Mouse (Mus musculus) forebrain, postnatal 0 days (tissue): ENCODE results near the gene 1190007I07Rik. TPM values are rescaled to one million over a fixed set of nuclear protein-coding genes. Genes with fewer than 3 reads are reported as not detected.
"Not testable (repeated sequence)": the region's sequence is repeated elsewhere in the genome, so short reads cannot be mapped to it uniquely, and the experiment has no call there.

Experiments
- ATAC-seq: fragments of 200-750 bp; cut with Nextera tagmentation; 2 replicates; pipeline ENCODE4 v1.8.0; 2017; ENCODE audit warnings: mild to moderate bottlenecking, moderate library complexity
- DNase-seq: peaks from one replicate; pipeline ENCODE4 v3.0.0-alpha.2; 2015
- H3K27ac ChIP-seq: fragments of 300-500 bp; sonication (generic); 2 replicates; pipeline ENCODE4 v1.5.1; 2014; ENCODE audit warnings: low read depth, mild to moderate bottlenecking, antibody characterized with exemption, low read length, moderate library complexity, mixed read lengths
- H3K27me3 ChIP-seq: fragments of 300-500 bp; sonication (generic); 2 replicates; pipeline ENCODE4 v1.6.1; 2014; ENCODE audit warnings: mild to moderate bottlenecking, low read length, mixed read lengths; ENCODE audit not compliant: insufficient read depth
- H3K36me3 ChIP-seq: fragments of 300-500 bp; sonication (generic); 2 replicates; pipeline ENCODE4 v1.6.1; 2014; ENCODE audit warnings: mild to moderate bottlenecking, moderate library complexity; ENCODE audit not compliant: insufficient read depth
- H3K4me1 ChIP-seq: fragments of 300-500 bp; sonication (generic); 2 replicates; pipeline ENCODE4 v1.6.1; 2014; ENCODE audit warnings: antibody characterized with exemption; ENCODE audit not compliant: insufficient read depth
- H3K4me2 ChIP-seq: fragments of 300-500 bp; sonication (generic); 2 replicates; pipeline ENCODE4 v1.6.1; 2014; ENCODE audit warnings: low read depth, mild to moderate bottlenecking, moderate library complexity
- H3K4me3 ChIP-seq: fragments of 300-500 bp; sonication (generic); 2 replicates; pipeline ENCODE4 v1.5.1; 2014; ENCODE audit warnings: low read depth, low read length, mixed read lengths
- H3K9ac ChIP-seq: fragments of 300-500 bp; sonication (generic); 2 replicates; pipeline ENCODE4 v1.6.1; 2014; ENCODE audit warnings: mild to moderate bottlenecking
- H3K9me3 ChIP-seq: fragments of 300-500 bp; sonication (generic); 2 replicates; pipeline ENCODE4 v1.6.1; 2016; ENCODE audit warnings: low read length
- CTCF ChIP-seq: sonication (generic); IDR thresholded peaks from 2 replicates; pipeline ENCODE4 v1.5.1; 2016; ENCODE audit warnings: antibody characterized with exemption, control low read depth, low read depth
- WGBS: fragments of 180-500 bp; shearing (Covaris S2); extraction: QIAGEN DNeasy Blood & Tissue Kit; methylation state at CpG from one replicate; pipeline ENCODE4 v1.1.7; 2014; 5-methylcytosine and 5-hydroxymethylcytosine counted together
- polyA plus RNA-seq: library from polyadenylated mRNA; unstranded; fragments of >200 nt; fragmentation: Nextera tagmentation; extraction: Ambion mirVana; gene quantifications from 2 replicates; pipeline ENCODE4 v1.2.1, GENCODE M21; 2015
- total RNA-seq: library from RNA; depleted of rRNA; stranded (reverse); fragments of >200 nt; gene quantifications from 2 replicates; pipeline ENCODE4 v1.2.3, GENCODE M21; 2014; rRNA removed

1190007I07Rik gene
- total and polyA plus RNA-seq, 2 experiments from 2014 or later, result 28.7 to 29.8 TPM

DNA sequence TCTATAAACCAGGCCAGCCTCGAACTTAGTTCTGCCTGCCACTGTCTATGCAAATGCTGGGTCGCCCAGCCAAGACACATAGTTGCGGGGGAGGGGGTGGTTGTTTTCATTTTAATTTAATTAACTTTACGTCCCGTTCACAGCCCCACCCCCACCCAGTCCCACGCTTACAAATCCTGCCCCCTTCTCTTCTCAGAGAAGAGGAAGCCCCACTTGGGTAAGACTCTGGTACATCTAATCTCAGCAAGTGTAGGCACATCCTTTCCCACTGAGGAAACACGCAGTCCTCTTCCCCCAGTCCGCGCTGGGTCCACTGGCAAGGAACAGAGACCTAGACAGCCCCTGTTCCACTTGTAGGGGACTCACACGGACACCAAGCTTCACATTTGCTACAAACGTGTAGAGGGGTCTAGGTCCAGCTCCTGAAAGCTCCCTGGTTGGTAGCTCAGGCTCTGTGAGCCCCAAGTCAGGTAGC is 6.1 kb upstream of the 1190007I07Rik start:
- Histone ChIP-seq H3K4me1 (peaks cover 9% of the 10 kb centered on the region), H3K9me3 (no peaks in the 10 kb centered on the region), H3K9ac (peak overlapping the region; percentile 68), H3K4me2 (peak overlapping the region; percentile 91), H3K27ac (peak overlapping the region; percentile 89), H3K36me3 (peaks cover 2% of the 10 kb centered on the region; the same call in 1 of the 2 replicates), H3K4me3 (peak overlapping the region; percentile 52), H3K27me3 (no peaks in the 10 kb centered on the region)
- 5% methylated on average over 11 of the region's 11 CpGs for WGBS
- DNase-seq (no peak), ATAC-seq (peak; percentile 42)
- TF ChIP-seq CTCF, result no peak

- peak overlapping the region; percentile 86 for H3K9ac ChIP-seq
- DNase-seq, H3K36me3 ChIP-seq, H3K27me3 ChIP-seq, H3K9me3 ChIP-seq: not testable (repeated sequence)
- peaks cover 10% of the 10 kb centered on the region; the same call in 1 of the 2 replicates for H3K4me1 ChIP-seq
- peak overlapping the region; percentile 86 for H3K27ac ChIP-seq
- 10% methylated on average over 2 of the region's 2 CpGs for WGBS
- H3K4me3 ChIP-seq, result peak overlapping the region; percentile 53
- peak overlapping the region; percentile 65 for H3K4me2 ChIP-seq
- ATAC-seq, result peak; percentile 5; the same call in 1 of the 2 replicates
Measured at GRCm38 (mm10) chr10:82623553-82623932, 515 bp upstream of the 1190007I07Rik start.

GRCm38 (mm10) chr10:82622235-82622634 is 793 bp downstream of the 1190007I07Rik start:
- DNase-seq (peak; percentile 8), ATAC-seq (no peak)
- Histone ChIP-seq H3K4me2 (peak overlapping the region; percentile 65), H3K9ac (peak overlapping the region; percentile 86), H3K36me3 (no peaks in the 10 kb centered on the region), H3K27ac (no peak overlapping the region), H3K27me3 (no peaks in the 10 kb centered on the region), H3K9me3 (no peaks in the 10 kb centered on the region), H3K4me3 (peak overlapping the region; percentile 53), H3K4me1 (peaks cover 10% of the 10 kb centered on the region; the same call in 1 of the 2 replicates)
- WGBS, result 25% methylated on average over 9 of the region's 9 CpGs
- TF ChIP-seq CTCF, result no peak

DNA sequence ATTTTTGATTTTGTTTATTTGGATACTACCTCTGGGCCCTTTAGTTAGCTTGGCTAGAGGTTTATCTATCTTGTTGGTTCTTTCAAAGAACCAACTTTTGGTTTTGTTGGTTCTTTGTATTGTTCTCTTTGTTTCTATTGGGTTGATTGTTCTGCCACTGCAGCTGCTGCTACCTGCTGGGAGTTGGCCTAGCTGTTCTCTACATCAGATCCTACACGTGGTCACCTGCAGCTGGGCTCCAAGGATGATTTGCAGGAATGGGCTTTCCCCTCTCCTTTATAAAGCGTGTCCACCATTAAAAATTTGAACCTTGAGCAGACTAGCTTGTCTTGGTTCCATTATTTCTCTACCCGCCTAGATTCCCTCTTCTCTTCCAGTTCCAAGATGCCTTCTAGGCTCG is 28.6 kb downstream of the 1190007I07Rik start:
- not testable (repeated sequence) for H3K9ac ChIP-seq, ATAC-seq, H3K36me3 ChIP-seq, H3K4me3 ChIP-seq, H3K4me1 ChIP-seq, H3K27ac ChIP-seq, H3K4me2 ChIP-seq, H3K27me3 ChIP-seq, H3K9me3 ChIP-seq, DNase-seq
- 69% methylated on average over 4 of the region's 4 CpGs for WGBS

DNA sequence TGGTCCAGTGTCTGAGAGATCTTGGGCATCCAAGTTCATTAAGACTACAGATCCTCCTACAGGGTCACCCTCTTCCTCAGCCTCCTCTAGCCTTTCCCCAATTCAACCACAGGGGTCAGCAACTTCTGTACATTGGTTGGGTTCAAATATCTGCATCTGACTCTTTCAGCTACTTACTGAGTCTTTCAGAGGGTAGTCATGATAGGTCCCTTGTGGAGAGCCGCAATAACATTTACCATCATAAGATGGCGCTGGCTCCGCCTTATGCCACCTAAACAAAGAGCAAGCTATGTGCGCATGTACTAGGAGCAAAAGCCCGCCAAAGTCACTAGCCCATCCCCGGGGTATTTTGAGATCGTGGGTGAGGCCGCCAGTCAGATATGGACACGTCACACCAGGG is 33.4 kb downstream of the 1190007I07Rik start:
- ATAC-seq, DNase-seq, H3K9me3 ChIP-seq, H3K27me3 ChIP-seq, H3K36me3 ChIP-seq, H3K9ac ChIP-seq, H3K4me1 ChIP-seq, H3K27ac ChIP-seq, H3K4me2 ChIP-seq, H3K4me3 ChIP-seq: not testable (repeated sequence)
- WGBS, result 88% methylated on average over 9 of the region's 9 CpGs

DNA sequence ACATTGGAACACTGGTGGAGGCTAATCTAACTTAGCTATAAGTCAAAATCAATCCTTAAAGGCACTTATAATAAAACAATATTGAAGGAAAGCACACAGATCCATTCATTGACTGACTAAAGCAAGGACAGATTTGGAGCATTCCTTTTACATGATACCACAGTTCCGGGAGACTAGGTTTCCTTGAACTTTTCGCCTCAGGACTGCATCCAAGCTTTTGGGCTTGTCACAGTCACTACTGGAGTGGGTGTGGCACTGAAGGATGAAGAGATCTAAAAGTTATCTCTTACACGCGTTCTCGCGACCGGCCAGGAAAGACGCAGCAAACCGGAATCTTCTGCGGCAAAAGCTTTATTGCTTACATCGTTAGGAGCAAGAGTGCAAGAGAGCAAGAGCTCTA is 51.9 kb downstream of the 1190007I07Rik start:
- not testable (repeated sequence) for H3K9ac ChIP-seq, ATAC-seq

More for the DNA sequence above, 51.9 kb downstream of the 1190007I07Rik start:
- H3K4me1 ChIP-seq, H3K27me3 ChIP-seq, H3K9me3 ChIP-seq, H3K4me2 ChIP-seq, DNase-seq, H3K36me3 ChIP-seq, H3K27ac ChIP-seq, H3K4me3 ChIP-seq: not testable (repeated sequence)
- 96% methylated on average over 11 of the region's 11 CpGs for WGBS

Other genes with a start within 250 kb of the 1190007I07Rik start
- gene Gm1553, start 130.6 kb downstream of the 1190007I07Rik start, total RNA-seq, result not detected in 2 replicates
- not detected in 2 replicates for gene Gm1553, start 130.6 kb downstream of the 1190007I07Rik start, polyA plus RNA-seq
- gene Tdg, start 6.6 kb upstream of the 1190007I07Rik start, total RNA-seq, result 85.0 and 99.5 TPM in 2 replicates
- 132 and 142 TPM in 2 replicates for gene Tdg, start 6.6 kb upstream of the 1190007I07Rik start, polyA plus RNA-seq
- 1.9 and 3.0 TPM in 2 replicates for gene Glt8d2, start 67.4 kb upstream of the 1190007I07Rik start, total RNA-seq
- 1.9 and 2.4 TPM in 2 replicates for gene Glt8d2, start 67.4 kb upstream of the 1190007I07Rik start, polyA plus RNA-seq
- 31.2 and 31.5 TPM in 2 replicates for gene Hcfc2, start 72.9 kb upstream of the 1190007I07Rik start, total RNA-seq
- gene Hcfc2, start 72.9 kb upstream of the 1190007I07Rik start, polyA plus RNA-seq, result 21.5 and 31.1 TPM in 2 replicates
- 69.2 and 78.1 TPM in 2 replicates for gene Nfyb, start 140.9 kb upstream of the 1190007I07Rik start, total RNA-seq
- gene Nfyb, start 140.9 kb upstream of the 1190007I07Rik start, polyA plus RNA-seq, result 32.4 and 34.2 TPM in 2 replicates
- gene Txnrd1, start 210.7 kb upstream of the 1190007I07Rik start, total RNA-seq, result 96.3 and 108 TPM in 2 replicates
- 74.5 and 81.5 TPM in 2 replicates for gene Txnrd1, start 210.7 kb upstream of the 1190007I07Rik start, polyA plus RNA-seq
- 1.4 TPM in 2 replicates for gene Eid3, start 243.4 kb upstream of the 1190007I07Rik start, total RNA-seq
- 0.14 and 0.30 TPM in 2 replicates for gene Eid3, start 243.4 kb upstream of the 1190007I07Rik start, polyA plus RNA-seq